Mouse (Mus musculus) megakaryocyte, embryonic 14.5 days (primary cell): ENCODE data around the gene Hpd. TPM values are rescaled to one million over a fixed set of nuclear protein-coding genes. Genes with fewer than 3 reads are reported as not detected.
"Not testable (repeated sequence)": the region's sequence is repeated elsewhere in the genome, so short reads cannot be mapped to it uniquely, and the experiment has no call there.

Experiments used
- H3K27me3 ChIP-seq: replicated peaks from 2 replicates; pipeline ENCODE3; 2012; ENCODE audit warnings: inconsistent platforms
- H3K36me3 ChIP-seq: replicated peaks from 2 replicates; pipeline ENCODE3; 2012; ENCODE audit warnings: low read length, inconsistent platforms, mixed read lengths
- H3K4me1 ChIP-seq: 2 replicates; pipeline ENCODE4 v1.6.1; 2012; ENCODE audit warnings: inconsistent platforms
- H3K4me3 ChIP-seq: replicated peaks from 2 replicates; pipeline ENCODE3; 2012; ENCODE audit warnings: moderate library complexity, mild to moderate bottlenecking, inconsistent platforms
- H3K9me3 ChIP-seq: 2 replicates; pipeline ENCODE4 v1.6.1; 2012; ENCODE audit warnings: inconsistent platforms
- FLI1 ChIP-seq: IDR thresholded peaks from 2 replicates; pipeline ENCODE4 v1.6.1; 2012; ENCODE audit warnings: low read length, inconsistent platforms, mixed read lengths
- GATA1 ChIP-seq: IDR thresholded peaks from 3 replicates; pipeline ENCODE4 v1.6.1; 2012; ENCODE audit warnings: mixed read lengths, low read length, inconsistent platforms, borderline replicate concordance
- polyA plus RNA-seq: library from polyadenylated mRNA; stranded (reverse); fragments of >175 nt; gene quantifications from 2 replicates; pipeline ENCODE4 v1.2.3, GENCODE M21; 2012; ENCODE audit warnings: low replicate concordance; ENCODE audit not compliant: insufficient read depth

Gene Hpd
- polyA plus RNA-seq, 1 experiment, result not detected

DNA sequence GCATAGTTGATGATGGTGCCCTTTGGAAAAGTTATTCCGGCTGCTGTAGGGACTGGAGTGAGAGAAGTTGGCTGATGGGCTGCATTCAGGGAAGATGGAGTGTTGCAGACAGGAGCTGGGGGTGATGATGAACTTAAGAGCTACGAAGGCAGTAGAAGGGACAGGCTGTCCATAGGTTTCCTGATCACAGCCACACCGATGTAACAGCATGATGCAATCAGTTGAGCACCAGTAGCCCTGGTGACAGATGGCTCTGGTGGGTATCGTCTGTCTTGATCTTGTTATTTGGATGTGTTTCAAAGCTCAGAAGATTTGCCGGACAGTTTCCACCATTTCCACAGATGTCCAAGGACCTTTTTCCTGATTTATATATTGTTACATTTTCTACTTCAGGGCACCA lies 19.5 kb upstream of the Hpd start:
- Histone ChIP-seq H3K4me1 (no peaks in the 10 kb centered on the region), H3K9me3 (peaks cover 2% of the 10 kb centered on the region; the same call in 1 of the 2 replicates), H3K27me3 (peaks cover 7% of the 10 kb centered on the region), H3K36me3 (no peaks in the 10 kb centered on the region), H3K4me3 (no peak overlapping the region)
- TF ChIP-seq FLI1 (no peak), GATA1 (no peak)

DNA sequence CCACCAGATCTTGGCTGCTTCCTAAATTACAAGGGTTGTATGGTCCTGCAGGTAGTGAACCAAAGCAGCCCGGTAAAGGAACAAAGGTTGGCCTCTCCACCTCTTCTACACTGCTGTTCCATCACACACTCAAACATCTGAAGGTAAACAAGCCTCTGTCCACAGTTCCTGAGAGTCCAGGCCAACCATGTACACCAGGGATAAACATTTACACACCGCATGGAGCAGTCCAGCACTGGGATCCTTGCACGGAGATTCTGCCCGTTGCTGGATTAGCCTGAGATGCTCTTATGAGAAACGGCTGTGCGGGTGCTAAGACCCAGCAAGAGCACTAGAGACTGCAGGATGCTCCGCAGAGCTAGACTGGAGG lies 19.0 kb upstream of the Hpd start:
- peaks cover 2% of the 10 kb centered on the region; the same call in 1 of the 2 replicates for H3K9me3 ChIP-seq
- no peaks in the 10 kb centered on the region for H3K36me3 ChIP-seq
- H3K4me1 ChIP-seq, result no peaks in the 10 kb centered on the region
- peaks cover 11% of the 10 kb centered on the region for H3K27me3 ChIP-seq
- no peak overlapping the region for H3K4me3 ChIP-seq
- no peak for TF ChIP-seq GATA1
- no peak for TF ChIP-seq FLI1

DNA sequence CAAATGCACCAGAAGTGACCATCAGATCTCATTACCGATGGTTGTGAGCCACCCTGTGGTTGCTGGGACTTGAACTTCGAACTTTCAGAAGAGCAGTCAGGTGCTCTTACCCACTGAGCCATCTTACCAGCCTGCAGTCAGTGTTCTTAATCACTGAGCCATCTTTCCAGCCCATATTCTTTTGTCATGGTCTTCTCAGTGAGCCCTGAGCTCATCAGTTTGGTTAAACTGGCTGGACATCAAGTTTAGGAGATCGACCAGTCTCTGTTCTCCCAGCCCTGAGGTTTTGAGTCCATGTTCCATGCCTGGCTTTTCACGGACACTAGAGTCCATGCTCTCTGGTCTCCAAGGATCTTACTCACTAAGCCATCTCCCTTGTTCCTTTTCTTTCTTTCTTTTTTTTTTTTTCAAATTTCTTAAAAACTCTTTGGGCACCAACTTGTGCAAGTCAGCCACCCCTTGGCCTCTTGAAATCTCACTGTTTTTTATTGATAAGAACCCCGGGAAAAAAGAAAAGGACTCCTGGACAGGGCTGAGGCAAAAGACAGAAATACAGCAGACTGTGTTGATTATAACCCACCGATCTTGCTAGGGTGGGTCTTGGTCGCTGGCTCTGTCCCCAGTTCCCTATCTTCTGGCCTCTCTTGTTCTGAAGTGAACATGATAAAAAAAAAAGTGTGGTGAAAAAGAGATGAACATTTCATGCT lies 18.4 kb upstream of the Hpd start:
- H3K4me1 ChIP-seq, H3K4me3 ChIP-seq, H3K36me3 ChIP-seq, H3K9me3 ChIP-seq: not testable (repeated sequence)
- H3K27me3 ChIP-seq, result peaks cover 11% of the 10 kb centered on the region

DNA sequence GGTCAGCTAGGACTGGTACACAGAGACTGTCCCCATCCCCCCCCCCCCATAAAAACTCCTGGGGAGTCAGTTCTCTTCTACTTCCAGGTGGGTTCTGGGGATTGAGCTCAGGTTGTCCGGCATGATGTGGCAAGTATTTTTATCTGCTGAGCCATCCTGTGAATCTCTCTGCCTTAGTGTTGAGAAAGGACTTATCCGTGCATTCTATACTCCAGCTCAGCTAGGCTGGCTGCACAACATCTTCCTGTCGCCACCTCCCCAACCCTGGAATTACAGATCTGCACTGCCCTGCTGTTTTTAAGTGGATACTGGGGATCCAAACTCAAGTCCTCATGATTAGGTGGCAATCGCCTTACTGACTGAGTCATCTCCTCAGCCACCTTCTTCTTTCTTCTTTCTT lies 16.0 kb upstream of the Hpd start:
- Histone ChIP-seq H3K27me3 (peaks cover 25% of the 10 kb centered on the region), H3K4me1 (peaks cover 6% of the 10 kb centered on the region; the same call in 1 of the 2 replicates), H3K9me3 (no peaks in the 10 kb centered on the region), H3K4me3 (no peak overlapping the region), H3K36me3 (no peaks in the 10 kb centered on the region)
- no peak for TF ChIP-seq GATA1
- TF ChIP-seq FLI1, result no peak

DNA sequence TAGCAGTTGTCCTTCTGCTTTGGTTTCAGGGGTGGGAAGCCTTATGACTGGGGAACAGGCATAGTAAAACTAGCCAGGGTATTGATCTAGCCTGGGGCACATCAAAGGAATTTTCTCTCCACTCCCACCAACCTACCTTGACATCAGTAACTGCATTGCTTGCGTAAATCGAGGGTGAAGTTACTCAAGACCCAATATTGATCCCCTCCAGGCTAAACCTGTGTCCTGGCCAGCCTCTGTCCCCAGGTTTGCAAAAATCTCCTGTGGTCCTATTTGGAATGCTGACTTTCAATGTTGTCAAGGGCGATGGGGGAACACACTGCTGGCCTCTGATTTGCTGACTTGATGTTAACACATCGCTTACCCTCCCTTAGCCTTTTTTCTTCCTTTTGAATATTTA lies 14.2 kb upstream of the Hpd start:
- Histone ChIP-seq H3K36me3 (no peaks in the 10 kb centered on the region), H3K4me3 (no peak overlapping the region), H3K4me1 (peaks cover 6% of the 10 kb centered on the region), H3K9me3 (no peaks in the 10 kb centered on the region), H3K27me3 (peaks cover 34% of the 10 kb centered on the region)
- TF ChIP-seq GATA1 (no peak), FLI1 (no peak)

DNA sequence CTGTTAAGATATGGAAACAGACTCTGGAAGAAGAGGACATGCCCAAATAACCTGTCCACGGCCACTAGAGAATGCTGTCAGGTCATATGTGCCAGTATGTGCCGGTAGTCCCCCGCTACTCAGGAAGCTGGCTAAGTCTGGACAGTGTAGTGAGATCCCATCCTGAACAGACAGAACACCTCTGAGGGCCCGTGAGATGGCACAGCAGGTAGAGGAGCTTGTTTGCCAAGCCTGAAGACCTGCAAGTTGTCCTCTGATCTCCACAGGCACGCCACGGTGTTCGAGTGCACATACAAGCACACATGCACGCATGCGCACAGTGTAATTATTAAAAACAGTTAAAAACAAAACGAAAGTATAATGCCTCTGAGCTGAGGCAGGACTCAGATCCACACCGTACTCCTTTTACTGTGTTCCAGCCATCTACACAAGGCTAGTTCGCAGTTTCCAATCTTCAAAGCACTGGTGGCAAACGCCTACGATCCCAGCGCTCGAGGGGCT lies 13.0 kb upstream of the Hpd start:
- Histone ChIP-seq H3K36me3 (no peaks in the 10 kb centered on the region), H3K27me3 (peaks cover 40% of the 10 kb centered on the region), H3K4me1 (peaks cover 13% of the 10 kb centered on the region), H3K4me3 (peak overlapping the region; percentile 15), H3K9me3 (peaks cover 7% of the 10 kb centered on the region)
- TF ChIP-seq GATA1, result no peak
- no peak for TF ChIP-seq FLI1

DNA sequence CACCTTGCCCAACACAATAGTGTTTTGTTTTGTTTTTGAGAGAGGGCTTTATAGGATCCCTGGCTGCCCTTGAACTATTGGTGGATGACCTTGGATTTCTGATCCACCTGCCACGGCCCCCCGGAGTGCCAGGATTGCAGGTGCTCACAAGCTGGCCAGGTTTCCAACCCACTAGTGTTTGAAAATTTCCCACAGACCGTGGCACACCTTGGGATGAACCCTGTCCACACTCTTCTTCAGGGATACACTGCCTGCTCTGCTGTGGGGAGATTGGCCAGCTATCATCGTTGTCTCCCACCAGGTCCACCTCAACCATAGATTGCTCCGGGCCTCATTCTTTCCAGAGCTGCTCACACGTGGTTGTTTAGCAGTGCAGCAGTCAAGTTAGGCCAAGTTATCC lies 12.3 kb upstream of the Hpd start:
- H3K9me3 ChIP-seq, result peaks cover 7% of the 10 kb centered on the region
- TF ChIP-seq FLI1 (no peak), GATA1 (no peak)
- no peaks in the 10 kb centered on the region for H3K36me3 ChIP-seq
- H3K4me1 ChIP-seq, result peaks cover 13% of the 10 kb centered on the region
- H3K27me3 ChIP-seq, result peaks cover 40% of the 10 kb centered on the region
- no peak overlapping the region for H3K4me3 ChIP-seq

DNA sequence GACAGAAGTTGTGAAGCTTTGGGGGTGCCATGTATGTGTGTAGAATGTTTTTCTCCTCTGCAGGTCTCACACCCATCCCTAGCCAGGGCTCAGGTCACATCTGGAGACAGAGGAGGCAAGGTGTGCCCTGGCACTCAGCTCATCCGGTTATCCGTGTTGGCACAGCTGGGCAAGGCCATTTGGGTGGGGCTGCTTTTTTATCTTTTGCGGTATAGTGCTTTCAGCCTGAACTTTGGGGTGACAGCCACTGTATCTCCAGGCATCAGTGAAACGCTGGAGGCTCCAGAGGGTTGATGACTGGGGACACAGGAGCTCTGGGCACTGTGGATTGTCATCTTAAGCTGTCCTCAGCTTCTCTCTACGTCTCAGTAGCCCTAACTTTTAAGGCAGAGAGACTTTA lies 10.9 kb upstream of the Hpd start:
- peaks cover 13% of the 10 kb centered on the region for H3K4me1 ChIP-seq
- peaks cover 42% of the 10 kb centered on the region for H3K27me3 ChIP-seq
- peaks cover 7% of the 10 kb centered on the region for H3K9me3 ChIP-seq
- H3K4me3 ChIP-seq, result no peak overlapping the region
- no peak for TF ChIP-seq FLI1
- TF ChIP-seq GATA1, result no peak
- no peaks in the 10 kb centered on the region for H3K36me3 ChIP-seq

DNA sequence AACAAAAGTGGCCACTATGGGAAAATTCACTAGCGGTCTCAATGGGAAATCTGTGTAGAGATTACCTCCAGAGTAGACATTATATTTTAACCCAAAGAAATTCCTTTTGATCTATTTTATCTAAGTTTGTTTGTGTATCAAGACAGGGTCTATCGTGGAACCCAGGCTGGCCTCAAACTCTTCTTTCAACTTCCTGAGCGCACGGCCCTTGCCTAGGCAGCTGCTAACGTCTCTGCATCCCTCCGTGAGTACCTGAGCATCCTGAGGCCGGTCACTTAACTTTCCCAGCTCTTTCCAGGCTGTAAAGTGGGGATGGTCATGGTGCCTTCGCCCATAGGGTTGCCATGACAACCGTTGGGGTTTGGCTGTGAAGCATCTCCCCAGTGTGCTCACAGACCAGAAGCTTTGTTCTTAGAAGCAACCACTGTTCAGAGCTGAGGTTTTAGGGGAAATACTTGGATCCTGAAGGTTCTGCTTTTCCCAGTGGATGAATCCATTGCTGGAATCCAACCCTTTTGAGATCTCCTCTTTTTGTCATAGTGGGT lies 10.2 kb upstream of the Hpd start:
- TF ChIP-seq GATA1 (no peak), FLI1 (no peak)
- Histone ChIP-seq H3K9me3 (peaks cover 7% of the 10 kb centered on the region), H3K36me3 (no peaks in the 10 kb centered on the region), H3K4me3 (no peak overlapping the region), H3K27me3 (peaks cover 42% of the 10 kb centered on the region), H3K4me1 (peaks cover 13% of the 10 kb centered on the region)

DNA sequence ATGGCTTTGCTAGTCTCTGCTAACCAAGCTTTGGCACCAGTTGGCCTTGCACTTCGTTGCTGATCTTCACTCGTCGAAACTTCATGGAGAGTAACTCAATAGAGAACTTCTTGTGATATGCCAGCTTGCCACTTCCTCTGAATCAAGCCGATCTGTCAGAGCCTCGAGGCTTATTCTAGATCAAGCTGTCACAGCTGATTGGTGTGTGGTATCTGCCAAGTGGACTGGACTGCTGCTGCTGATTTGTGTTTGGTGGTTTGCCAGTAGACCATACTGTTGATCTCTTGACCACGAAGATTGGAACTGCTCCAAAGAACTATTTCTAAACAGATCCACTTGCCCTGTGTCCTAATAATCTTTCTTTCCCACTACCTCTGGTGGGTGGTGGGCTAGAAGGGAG lies 8.9 kb upstream of the Hpd start:
- TF ChIP-seq GATA1 (no peak), FLI1 (no peak)
- Histone ChIP-seq H3K9me3 (peaks cover 7% of the 10 kb centered on the region), H3K4me1 (peaks cover 13% of the 10 kb centered on the region), H3K27me3 (peaks cover 36% of the 10 kb centered on the region), H3K36me3 (no peaks in the 10 kb centered on the region), H3K4me3 (no peak overlapping the region)
